Mouse (Mus musculus): Measurements from ENCODE around the gene Ly75. TPM values are rescaled to one million over a fixed set of nuclear protein-coding genes. Genes with fewer than 3 reads are reported as not detected.

Gene Ly75
- polyA plus RNA-seq, 2 experiments: 1.0 to 1.3 TPM

GRCm38 (mm10) chr2:60253506-60253905 is 129.6 kb downstream of the Ly75 start:
- H3K9ac ChIP-seq (ENCODE audit: low read depth, low read length, severe bottlenecking): no peak overlapping the region
- H3K4me2 ChIP-seq (replicated peaks; ENCODE audit: low read depth, low read length, severe bottlenecking): no peak overlapping the region
- H3K9me3 ChIP-seq (ENCODE audit: control insufficient read depth, low read length): 0 out of 2 replicates have a peak, but pooled peaks cover 8% of the 10 kb centered on the region
- ATAC-seq (ENCODE audit: low FRiP score, low read depth) (no peak), DNase-seq (ENCODE audit: low spot score) (no peak)
- peaks cover 29% of the 10 kb centered on the region for H3K36me3 ChIP-seq (ENCODE audit: control insufficient read depth, insufficient read depth, low read length)
- H3K4me1 ChIP-seq (ENCODE audit: control insufficient read depth, insufficient read depth, low read length): no peaks in the 10 kb centered on the region
- TF ChIP-seq POLR2A (IDR thresholded peaks at IDR 0.05; ENCODE audit: borderline replicate concordance, extremely low read depth, insufficient read depth, insufficient read length): no peak
- H3K27me3 ChIP-seq (ENCODE audit: control insufficient read depth, insufficient read depth, low read length): no peaks in the 10 kb centered on the region
- no peak overlapping the region for H3K4me3 ChIP-seq (replicated peaks; ENCODE audit: low read length)
- H3K27ac ChIP-seq (replicated peaks; ENCODE audit: low read depth, low read length): no peak overlapping the region

- WGBS: 87% methylated on average over 4 of the region's 4 CpGs
- Histone ChIP-seq H3K9ac (ENCODE audit: low read depth, low read length, severe bottlenecking) (no peak overlapping the region), H3K4me1 (ENCODE audit: control insufficient read depth, insufficient read depth, low read length) (no peaks in the 10 kb centered on the region), H3K9me3 (ENCODE audit: control insufficient read depth, low read length) (0 out of 2 replicates have a peak, but pooled peaks cover 3% of the 10 kb centered on the region), H3K27ac (replicated peaks; ENCODE audit: low read depth, low read length) (no peak overlapping the region), H3K4me3 (replicated peaks; ENCODE audit: low read length) (no peak overlapping the region), H3K27me3 (ENCODE audit: control insufficient read depth, insufficient read depth, low read length) (no peaks in the 10 kb centered on the region), H3K4me2 (replicated peaks; ENCODE audit: low read depth, low read length, severe bottlenecking) (no peak overlapping the region), H3K36me3 (ENCODE audit: control insufficient read depth, insufficient read depth, low read length) (peaks cover 29% of the 10 kb centered on the region)
- DNase-seq (ENCODE audit: low spot score) (no peak), ATAC-seq (ENCODE audit: low FRiP score, low read depth) (no peak)
- TF ChIP-seq POLR2A (IDR thresholded peaks at IDR 0.05; ENCODE audit: borderline replicate concordance, extremely low read depth, insufficient read depth, insufficient read length): no peak
These were observed 130.3 kb downstream of the Ly75 start for GRCm38 (mm10) chr2:60252782-60253181.

Other genes starting within 250 kb of the Ly75 start
- 29.5 and 36.0 TPM in 2 replicates for gene Baz2b, start 173.5 kb downstream of the Ly75 start, polyA plus RNA-seq (2012; rRNA removed)
- 45.6 and 53.3 TPM in 2 replicates for gene Baz2b, start 173.5 kb downstream of the Ly75 start, polyA plus RNA-seq (2014; fragmentation: Nextera tagmentation; extraction: Ambion mirVana)
- gene March7, start 173.4 kb downstream of the Ly75 start, polyA plus RNA-seq (2012; rRNA removed): 55.8 and 59.7 TPM in 2 replicates
- 76.9 and 77.8 TPM in 2 replicates for gene March7, start 173.4 kb downstream of the Ly75 start, polyA plus RNA-seq (2014; fragmentation: Nextera tagmentation; extraction: Ambion mirVana)
- 17.7 and 23.5 TPM in 2 replicates for gene Cd302, start 98.8 kb downstream of the Ly75 start, polyA plus RNA-seq (2012; rRNA removed)
- gene Cd302, start 98.8 kb downstream of the Ly75 start, polyA plus RNA-seq (2014; fragmentation: Nextera tagmentation; extraction: Ambion mirVana): 42.4 and 45.4 TPM in 2 replicates
- gene Pla2r1, start 170.0 kb upstream of the Ly75 start, polyA plus RNA-seq (2012; rRNA removed): 1.0 and 1.1 TPM in 2 replicates
- 1.0 and 1.4 TPM in 2 replicates for gene Pla2r1, start 170.0 kb upstream of the Ly75 start, polyA plus RNA-seq (2014; fragmentation: Nextera tagmentation; extraction: Ambion mirVana)

Measured in limb, embryonic 14.5 days (tissue).